Mouse (Mus musculus): ENCODE data around the gene Slc2a8. TPM values are rescaled to one million over a fixed set of nuclear protein-coding genes. Genes with fewer than 3 reads are reported as not detected.

Gene Slc2a8
- polyA plus RNA-seq, 1 experiment from 2014 or later: 36.8 TPM

GRCm38 (mm10) chr2:32979675-32980074, 2.2 kb downstream of the Slc2a8 start:
- Histone ChIP-seq H3K27me3 (ENCODE audit: insufficient read depth, low read length) (no peaks in the 10 kb centered on the region), H3K4me2 (ENCODE audit: low read length) (no peak overlapping the region), H3K9me3 (replicated peaks; ENCODE audit: low read length) (no peaks in the 10 kb centered on the region), H3K9ac (ENCODE audit: low read depth, low read length) (no peak overlapping the region), H3K4me3 (replicated peaks; ENCODE audit: low read depth, low read length) (no peak overlapping the region), H3K36me3 (ENCODE audit: insufficient read depth, low read length) (peaks cover 10% of the 10 kb centered on the region; the same call in 1 of the 2 replicates), H3K4me1 (replicated peaks; ENCODE audit: insufficient read depth, low read length) (peaks cover 9% of the 10 kb centered on the region; the same call in 1 of the 2 replicates), H3K27ac (no peak overlapping the region)
- WGBS: 82% methylated on average over 7 of the region's 7 CpGs
- ATAC-seq (replicated peaks; ENCODE audit: low FRiP score, low read depth) (no peak), DNase-seq (ENCODE audit: low spot score) (no peak)
- TF ChIP-seq CTCF (IDR thresholded peaks at IDR 0.05; ENCODE audit: low read depth): no peak

GRCm38 (mm10) chr2:32978675-32979074, 3.2 kb downstream of the Slc2a8 start:
- WGBS: 80% methylated on average over 3 of the region's 3 CpGs
- Histone ChIP-seq H3K4me1 (replicated peaks; ENCODE audit: insufficient read depth, low read length) (peaks cover 9% of the 10 kb centered on the region; the same call in 1 of the 2 replicates), H3K27me3 (ENCODE audit: insufficient read depth, low read length) (no peaks in the 10 kb centered on the region), H3K9me3 (replicated peaks; ENCODE audit: low read length) (no peaks in the 10 kb centered on the region), H3K4me2 (ENCODE audit: low read length) (no peak overlapping the region), H3K4me3 (replicated peaks; ENCODE audit: low read depth, low read length) (no peak overlapping the region), H3K36me3 (ENCODE audit: insufficient read depth, low read length) (peaks cover 15% of the 10 kb centered on the region; the same call in 1 of the 2 replicates), H3K9ac (ENCODE audit: low read depth, low read length) (no peak overlapping the region), H3K27ac (no peak overlapping the region)
- TF ChIP-seq CTCF (IDR thresholded peaks at IDR 0.05; ENCODE audit: low read depth): no peak
- DNase-seq (ENCODE audit: low spot score) (no peak), ATAC-seq (replicated peaks; ENCODE audit: low FRiP score, low read depth) (no peak)

- no peaks in the 10 kb centered on the region for H3K9me3 ChIP-seq (replicated peaks; ENCODE audit: low read length)
- no peak overlapping the region for H3K27ac ChIP-seq
- ATAC-seq (replicated peaks; ENCODE audit: low FRiP score, low read depth): no peak
- H3K27me3 ChIP-seq (ENCODE audit: insufficient read depth, low read length): no peaks in the 10 kb centered on the region
- no peak overlapping the region for H3K4me2 ChIP-seq (ENCODE audit: low read length)
- H3K36me3 ChIP-seq (ENCODE audit: insufficient read depth, low read length): peaks cover 15% of the 10 kb centered on the region; the same call in 1 of the 2 replicates
- DNase-seq (ENCODE audit: low spot score): no peak
- no peak overlapping the region for H3K4me3 ChIP-seq (replicated peaks; ENCODE audit: low read depth, low read length)
- no peak for TF ChIP-seq CTCF (IDR thresholded peaks at IDR 0.05; ENCODE audit: low read depth)
- WGBS: 81% methylated on average over 5 of the region's 5 CpGs
- H3K4me1 ChIP-seq (replicated peaks; ENCODE audit: insufficient read depth, low read length): peaks cover 4% of the 10 kb centered on the region; the same call in 1 of the 2 replicates
- H3K9ac ChIP-seq (ENCODE audit: low read depth, low read length): no peak overlapping the region
Measured at GRCm38 (mm10) chr2:32977114-32977513, 4.8 kb downstream of the Slc2a8 start.

- Histone ChIP-seq H3K9me3 (replicated peaks; ENCODE audit: low read length) (no peaks in the 10 kb centered on the region), H3K27me3 (ENCODE audit: insufficient read depth, low read length) (no peaks in the 10 kb centered on the region), H3K36me3 (ENCODE audit: insufficient read depth, low read length) (peaks cover 15% of the 10 kb centered on the region; the same call in 1 of the 2 replicates), H3K9ac (ENCODE audit: low read depth, low read length) (no peak overlapping the region), H3K4me2 (ENCODE audit: low read length) (no peak overlapping the region), H3K4me3 (replicated peaks; ENCODE audit: low read depth, low read length) (no peak overlapping the region), H3K4me1 (replicated peaks; ENCODE audit: insufficient read depth, low read length) (no peaks in the 10 kb centered on the region), H3K27ac (no peak overlapping the region)
- WGBS: 93% methylated on average over 8 of the region's 8 CpGs
- DNase-seq (ENCODE audit: low spot score) (no peak), ATAC-seq (replicated peaks; ENCODE audit: low FRiP score, low read depth) (no peak)
- no peak for TF ChIP-seq CTCF (IDR thresholded peaks at IDR 0.05; ENCODE audit: low read depth)
Measured at GRCm38 (mm10) chr2:32974216-32974615, 7.7 kb downstream of the Slc2a8 start.

GRCm38 (mm10) chr2:32971235-32971634, 10.6 kb downstream of the Slc2a8 start:
- H3K4me3 ChIP-seq (replicated peaks; ENCODE audit: low read depth, low read length): no peak overlapping the region
- H3K9ac ChIP-seq (ENCODE audit: low read depth, low read length): no peak overlapping the region
- H3K4me1 ChIP-seq (replicated peaks; ENCODE audit: insufficient read depth, low read length): peaks cover 5% of the 10 kb centered on the region; the same call in 1 of the 2 replicates
- DNase-seq (ENCODE audit: low spot score) (no peak), ATAC-seq (replicated peaks; ENCODE audit: low FRiP score, low read depth) (no peak)
- no peaks in the 10 kb centered on the region for H3K9me3 ChIP-seq (replicated peaks; ENCODE audit: low read length)
- WGBS: 61% methylated on average over 9 of the region's 9 CpGs
- H3K27me3 ChIP-seq (ENCODE audit: insufficient read depth, low read length): no peaks in the 10 kb centered on the region
- H3K36me3 ChIP-seq (ENCODE audit: insufficient read depth, low read length): peaks cover 15% of the 10 kb centered on the region; the same call in 1 of the 2 replicates
- no peak for TF ChIP-seq CTCF (IDR thresholded peaks at IDR 0.05; ENCODE audit: low read depth)
- H3K4me2 ChIP-seq (ENCODE audit: low read length): no peak overlapping the region
- no peak overlapping the region for H3K27ac ChIP-seq

- no peak overlapping the region for H3K4me3 ChIP-seq (replicated peaks; ENCODE audit: low read depth, low read length)
- no peak overlapping the region for H3K9ac ChIP-seq (ENCODE audit: low read depth, low read length)
- ATAC-seq (replicated peaks; ENCODE audit: low FRiP score, low read depth) (no peak), DNase-seq (ENCODE audit: low spot score) (no peak)
- WGBS: 82% methylated on average over 8 of the region's 8 CpGs
- H3K27ac ChIP-seq: no peak overlapping the region
- TF ChIP-seq CTCF (IDR thresholded peaks at IDR 0.05; ENCODE audit: low read depth): no peak
- H3K4me1 ChIP-seq (replicated peaks; ENCODE audit: insufficient read depth, low read length): peaks cover 5% of the 10 kb centered on the region; the same call in 1 of the 2 replicates
- H3K36me3 ChIP-seq (ENCODE audit: insufficient read depth, low read length): peaks cover 12% of the 10 kb centered on the region; the same call in 1 of the 2 replicates
- no peaks in the 10 kb centered on the region for H3K9me3 ChIP-seq (replicated peaks; ENCODE audit: low read length)
- no peak overlapping the region for H3K4me2 ChIP-seq (ENCODE audit: low read length)
- H3K27me3 ChIP-seq (ENCODE audit: insufficient read depth, low read length): no peaks in the 10 kb centered on the region
Measured at GRCm38 (mm10) chr2:32969326-32969725, 12.6 kb downstream of the Slc2a8 start.

Measured in kidney, postnatal 0 days (tissue).